Mouse (Mus musculus) heart, adult 2 months (tissue): ENCODE results near the gene Mtf1. TPM values are rescaled to one million over a fixed set of nuclear protein-coding genes. Genes with fewer than 3 reads are reported as not detected.

ENCODE experiments used
- DNase-seq, 2 experiments: peaks; one replicate each; pipeline ENCODE4 v3.0.0; 2021
- H3K27ac ChIP-seq: fragments of 200-600 bp; 2 replicates; pipeline ENCODE4 v1.8.1; 2022
- H3K27me3 ChIP-seq: fragments of 200-500 bp; 2 replicates; pipeline ENCODE4 v1.6.1; 2012; ENCODE audit warnings: mild to moderate bottlenecking, low read length, inconsistent platforms, mixed read lengths; ENCODE audit not compliant: control insufficient read depth, insufficient read depth
- H3K36me3 ChIP-seq: fragments of 200-500 bp; 2 replicates; pipeline ENCODE4 v1.6.1; 2012; ENCODE audit warnings: low read length, inconsistent platforms; ENCODE audit not compliant: control insufficient read depth, insufficient read depth
- H3K4me1 ChIP-seq: fragments of 200-500 bp; 2 replicates; pipeline ENCODE4 v1.6.1; 2011; ENCODE audit warnings: low read length; ENCODE audit not compliant: control insufficient read depth, insufficient read depth
- H3K4me3 ChIP-seq: fragments of 200-600 bp; 2 replicates; pipeline ENCODE4 v1.8.1; 2022
- H3K79me2 ChIP-seq: fragments of 200-500 bp; replicated peaks from 2 replicates; pipeline ENCODE4 v1.6.1; 2012; ENCODE audit warnings: mild to moderate bottlenecking, inconsistent platforms, low read length, moderate library complexity, mixed read lengths; ENCODE audit not compliant: control insufficient read depth, insufficient read depth
- H3K9ac ChIP-seq: fragments of 200-500 bp; 2 replicates; pipeline ENCODE4 v1.6.1; 2012; ENCODE audit warnings: low read depth, mild to moderate bottlenecking, control low read depth, inconsistent platforms, low read length, mixed read lengths
- CTCF ChIP-seq: fragments of 200-600 bp; IDR thresholded peaks from 2 replicates; pipeline ENCODE4 v1.8.1; 2022; ENCODE audit warnings: antibody characterized with exemption, mild to moderate bottlenecking, moderate library complexity
- EP300 ChIP-seq: fragments of 200-500 bp; IDR thresholded peaks from 2 replicates; pipeline ENCODE4 v1.6.1; 2011; ENCODE audit warnings: low read depth, low read length, control low read depth; ENCODE audit not compliant: insufficient read depth
- POLR2A ChIP-seq: fragments of 200-500 bp; IDR thresholded peaks from 2 replicates; pipeline ENCODE4 v1.6.1; 2011; ENCODE audit warnings: mild to moderate bottlenecking, low read depth, low read length, control low read depth; ENCODE audit not compliant: insufficient read depth
- WGBS: fragments of 180-500 bp; shearing (Covaris S2); methylation state at CpG from one replicate; pipeline ENCODE4 v1.1.7; 2018; 5-methylcytosine and 5-hydroxymethylcytosine counted together
- intact Hi-C: fragments of 180-260 bp; cut with DNase I; formaldehyde crosslinking; loops from one replicate; pipeline ENCODE4 v1.15.1; 2025
- polyA plus RNA-seq: library from polyadenylated mRNA; depleted of rRNA; stranded (reverse); fragments of >200 nt; gene quantifications from 2 replicates; pipeline ENCODE4 v1.2.3, GENCODE M21; 2012
- total RNA-seq, 2 experiments: library from RNA; stranded (reverse); gene quantifications; 2 replicates each; pipeline ENCODE4 v1.2.3; 2021

The Mtf1 gene
- total and polyA plus RNA-seq, 3 experiments = 4.7 to 15.7 (median 15.3) TPM

GRCm38 (mm10) chr4:124762858-124763452 is 38.9 kb upstream of the Mtf1 start:
- Histone ChIP-seq H3K27ac (no peak overlapping the region), H3K9ac (no peak overlapping the region), H3K36me3 (no peaks in the 10 kb centered on the region; the same call in 1 of the 2 replicates), H3K4me3 (no peak overlapping the region), H3K27me3 (no peaks in the 10 kb centered on the region), H3K79me2 (peaks cover 2% of the 10 kb centered on the region), H3K4me1 (peaks cover 13% of the 10 kb centered on the region)
- intact Hi-C loops = no loop called here
- TF ChIP-seq CTCF (no peak), POLR2A (no peak), EP300 (no peak)
- DNase-seq = no peak
- 87% methylated on average over 6 of the region's 6 CpGs for WGBS

- Histone ChIP-seq H3K9ac (no peak overlapping the region), H3K4me3 (no peak overlapping the region), H3K27ac (peak overlapping the region; percentile 42), H3K79me2 (peaks cover 2% of the 10 kb centered on the region), H3K4me1 (peaks cover 10% of the 10 kb centered on the region), H3K27me3 (no peaks in the 10 kb centered on the region), H3K36me3 (no peaks in the 10 kb centered on the region; the same call in 1 of the 2 replicates)
- peak; percentile 29 for DNase-seq
- 32% methylated on average over 23 of the region's 23 CpGs for WGBS
- intact Hi-C loops = no loop called here
- no peak for TF ChIP-seq CTCF
- TF ChIP-seq EP300 = no peak
- no peak for TF ChIP-seq POLR2A
Observed at GRCm38 (mm10) chr4:124765802-124766565, 35.9 kb upstream of the Mtf1 start.

GRCm38 (mm10) chr4:124766566-124766940 is 35.4 kb upstream of the Mtf1 start:
- TF ChIP-seq EP300 (no peak), CTCF (no peak), POLR2A (no peak)
- WGBS = 8% methylated on average over 2 of the region's 2 CpGs
- Histone ChIP-seq H3K9ac (no peak overlapping the region), H3K36me3 (no peaks in the 10 kb centered on the region; the same call in 1 of the 2 replicates), H3K4me3 (no peak overlapping the region), H3K27me3 (no peaks in the 10 kb centered on the region), H3K27ac (peak overlapping the region; percentile 42), H3K4me1 (peaks cover 10% of the 10 kb centered on the region), H3K79me2 (peaks cover 2% of the 10 kb centered on the region)
- no peak for DNase-seq
- intact Hi-C loops = no loop called here

GRCm38 (mm10) chr4:124768963-124769591 is 32.8 kb upstream of the Mtf1 start:
- no peaks in the 10 kb centered on the region for H3K27me3 ChIP-seq
- TF ChIP-seq POLR2A = no peak
- no peak for TF ChIP-seq EP300
- no peak for TF ChIP-seq CTCF
- no peak overlapping the region for H3K4me3 ChIP-seq
- H3K4me1 ChIP-seq = peaks cover 15% of the 10 kb centered on the region
- intact Hi-C loops = no loop called here
- H3K9ac ChIP-seq = no peak overlapping the region
- no peaks in the 10 kb centered on the region; the same call in 1 of the 2 replicates for H3K36me3 ChIP-seq
- WGBS = 76% methylated on average over 13 of the region's 13 CpGs
- DNase-seq = no peak
- no peaks in the 10 kb centered on the region for H3K79me2 ChIP-seq
- H3K27ac ChIP-seq = no peak overlapping the region

DNA sequence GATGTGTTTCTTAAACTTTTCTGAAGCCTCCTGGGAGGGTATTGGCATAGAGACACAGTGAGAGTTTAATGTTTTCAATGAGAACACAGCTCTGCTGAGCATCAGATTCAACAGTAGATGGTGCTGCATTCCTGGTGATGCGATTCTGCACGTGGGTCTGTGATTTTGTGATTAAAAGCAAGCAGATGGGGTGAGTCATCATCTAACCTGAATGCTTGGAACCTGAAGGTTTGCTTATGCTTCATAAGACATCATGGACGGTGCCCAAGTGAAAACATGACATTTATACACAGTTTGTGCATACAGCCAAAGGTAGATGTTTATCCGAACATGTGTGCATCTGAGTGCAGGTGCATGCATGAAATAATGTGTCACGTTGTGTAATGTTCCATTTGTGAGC is 31.3 kb upstream of the Mtf1 start:
- H3K27ac ChIP-seq = no peak overlapping the region
- no peaks in the 10 kb centered on the region for H3K27me3 ChIP-seq
- no peaks in the 10 kb centered on the region; the same call in 1 of the 2 replicates for H3K36me3 ChIP-seq
- 58% methylated on average over 5 of the region's 5 CpGs for WGBS
- no peak overlapping the region for H3K4me3 ChIP-seq
- no peaks in the 10 kb centered on the region for H3K79me2 ChIP-seq
- peaks cover 15% of the 10 kb centered on the region for H3K4me1 ChIP-seq
- no peak for TF ChIP-seq CTCF
- no peak overlapping the region for H3K9ac ChIP-seq
- intact Hi-C loops = no loop called here
- DNase-seq = no peak

DNA sequence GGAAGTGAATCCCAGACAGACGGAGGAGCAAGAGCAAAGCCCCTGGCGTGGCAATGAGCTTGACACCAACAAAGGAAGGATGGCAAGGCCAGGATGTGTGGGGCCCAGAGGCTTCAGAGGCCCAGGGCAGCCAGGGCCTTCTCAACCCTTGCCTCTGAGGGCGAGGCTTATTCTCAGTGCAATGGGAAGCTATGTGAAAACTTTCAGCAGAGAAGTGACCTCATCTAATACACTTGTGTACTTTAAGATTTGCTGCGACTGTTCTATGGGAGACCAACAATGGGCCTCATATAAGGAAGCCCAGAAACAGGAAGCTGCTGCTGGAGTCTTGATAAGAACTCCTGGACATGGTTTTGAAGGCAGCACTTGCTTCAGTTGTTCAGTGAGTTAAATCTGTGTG is 29.8 kb upstream of the Mtf1 start:
- WGBS = 40% methylated on average over 4 of the region's 4 CpGs
- no peaks in the 10 kb centered on the region for H3K79me2 ChIP-seq
- no peak for DNase-seq
- peaks cover 6% of the 10 kb centered on the region for H3K4me1 ChIP-seq
- H3K9ac ChIP-seq = peak overlapping the region; percentile 16; the same call in 1 of the 2 replicates
- H3K4me3 ChIP-seq = no peak overlapping the region
- intact Hi-C loops = no loop called here
- TF ChIP-seq CTCF = no peak
- TF ChIP-seq EP300 = 0 out of 2 replicates have a peak, but pooled peaks have one; percentile 12
- no peak for TF ChIP-seq POLR2A
- H3K36me3 ChIP-seq = no peaks in the 10 kb centered on the region
- no peaks in the 10 kb centered on the region for H3K27me3 ChIP-seq
- peak overlapping the region; percentile 24 for H3K27ac ChIP-seq
